Mouse (Mus musculus): ENCODE data around the gene Xpo5. TPM values are rescaled to one million over a fixed set of nuclear protein-coding genes. Genes with fewer than 3 reads are reported as not detected.
A peak's percentile ranks its signal among the peaks of the same experiment; 100 is the strongest.

Xpo5 gene
- total and polyA plus RNA-seq, 2 experiments from 2014 or later = 11.7 to 28.9 TPM

DNA sequence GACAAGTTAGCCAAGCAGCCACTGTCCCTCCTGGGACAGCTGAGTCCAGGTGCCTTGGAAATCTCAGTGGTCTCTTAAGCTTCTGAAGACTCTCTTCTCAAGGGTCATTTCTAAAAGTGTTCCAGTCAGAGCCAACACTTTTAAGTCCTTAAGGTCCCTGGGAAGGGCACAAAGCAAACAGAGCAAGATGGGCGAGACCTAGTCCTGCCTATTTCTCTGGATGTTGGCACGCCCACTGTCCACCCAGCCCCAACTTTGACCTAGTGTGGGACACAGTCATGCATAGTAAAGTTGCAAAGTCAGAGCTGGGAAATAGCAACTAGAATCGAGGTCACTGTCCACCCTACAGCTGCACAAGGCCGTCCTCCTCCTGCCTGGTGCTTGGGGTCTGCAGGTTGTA is 40.4 kb downstream of the Xpo5 start:
- peaks cover 68% of the 10 kb centered on the region for H3K36me3 ChIP-seq (replicated peaks; ENCODE audit: control insufficient read depth, insufficient read depth, low read length)
- H3K4me3 ChIP-seq (ENCODE audit: low read depth, low read length) = no peak overlapping the region
- H3K4me2 ChIP-seq (ENCODE audit: low read depth, low read length) = no peak overlapping the region
- peaks cover 7% of the 10 kb centered on the region; the same call in 1 of the 2 replicates for H3K4me1 ChIP-seq (ENCODE audit: control insufficient read depth, insufficient read depth)
- H3K27ac ChIP-seq (ENCODE audit: low read depth) = no peak overlapping the region
- H3K9ac ChIP-seq (replicated peaks; ENCODE audit: low read depth, low read length) = no peak overlapping the region
- H3K9me3 ChIP-seq (replicated peaks; ENCODE audit: control insufficient read depth, low read length) = no peaks in the 10 kb centered on the region
- ATAC-seq (ENCODE audit: insufficient read depth, low read depth) (no peak), DNase-seq (ENCODE audit: low spot score) (no peak)
- TF ChIP-seq CTCF (IDR thresholded peaks at IDR 0.05; ENCODE audit: low read depth) = no peak
- no peak for TF ChIP-seq EP300 (IDR thresholded peaks at IDR 0.05; ENCODE audit: low read depth)
- no peaks in the 10 kb centered on the region for H3K27me3 ChIP-seq (ENCODE audit: control insufficient read depth, insufficient read depth, low read length)
- 80% methylated on average over 4 of the region's 4 CpGs for WGBS

- ATAC-seq (ENCODE audit: insufficient read depth, low read depth) = no peak
- peaks cover 7% of the 10 kb centered on the region; the same call in 1 of the 2 replicates for H3K4me1 ChIP-seq (ENCODE audit: control insufficient read depth, insufficient read depth)
- DNase-seq (ENCODE audit: low spot score) = no peak
- no peak for TF ChIP-seq EP300 (IDR thresholded peaks at IDR 0.05; ENCODE audit: low read depth)
- TF ChIP-seq CTCF (IDR thresholded peaks at IDR 0.05; ENCODE audit: low read depth) = no peak
- H3K4me3 ChIP-seq (ENCODE audit: low read depth, low read length) = no peak overlapping the region
- no peaks in the 10 kb centered on the region for H3K9me3 ChIP-seq (replicated peaks; ENCODE audit: control insufficient read depth, low read length)
- peaks cover 61% of the 10 kb centered on the region for H3K36me3 ChIP-seq (replicated peaks; ENCODE audit: control insufficient read depth, insufficient read depth, low read length)
- H3K27ac ChIP-seq (ENCODE audit: low read depth) = no peak overlapping the region
- H3K9ac ChIP-seq (replicated peaks; ENCODE audit: low read depth, low read length) = no peak overlapping the region
- 81% methylated on average over 2 of the region's 2 CpGs for WGBS
- H3K4me2 ChIP-seq (ENCODE audit: low read depth, low read length) = no peak overlapping the region
- no peaks in the 10 kb centered on the region for H3K27me3 ChIP-seq (ENCODE audit: control insufficient read depth, insufficient read depth, low read length)
Measured at GRCm38 (mm10) chr17:46243624-46244023, 41.0 kb downstream of the Xpo5 start.

- peaks cover 12% of the 10 kb centered on the region; the same call in 1 of the 2 replicates for H3K4me1 ChIP-seq (ENCODE audit: control insufficient read depth, insufficient read depth)
- H3K4me2 ChIP-seq (ENCODE audit: low read depth, low read length) = no peak overlapping the region
- TF ChIP-seq CTCF (IDR thresholded peaks at IDR 0.05; ENCODE audit: low read depth) = no peak
- TF ChIP-seq EP300 (IDR thresholded peaks at IDR 0.05; ENCODE audit: low read depth) = no peak
- no peak overlapping the region for H3K4me3 ChIP-seq (ENCODE audit: low read depth, low read length)
- H3K9ac ChIP-seq (replicated peaks; ENCODE audit: low read depth, low read length) = no peak overlapping the region
- no peak overlapping the region for H3K27ac ChIP-seq (ENCODE audit: low read depth)
- H3K27me3 ChIP-seq (ENCODE audit: control insufficient read depth, insufficient read depth, low read length) = no peaks in the 10 kb centered on the region
- H3K36me3 ChIP-seq (replicated peaks; ENCODE audit: control insufficient read depth, insufficient read depth, low read length) = peaks cover 56% of the 10 kb centered on the region
- H3K9me3 ChIP-seq (replicated peaks; ENCODE audit: control insufficient read depth, low read length) = no peaks in the 10 kb centered on the region
- 63% methylated on average over 10 of the region's 10 CpGs for WGBS
- no peak for ATAC-seq (ENCODE audit: insufficient read depth, low read depth)
- no peak for DNase-seq (ENCODE audit: low spot score)
Measured at GRCm38 (mm10) chr17:46244579-46244978, 42.0 kb downstream of the Xpo5 start.

GRCm38 (mm10) chr17:46247512-46248188 is 45.1 kb downstream of the Xpo5 start, which contains the start of the genes Polr1c and Yipf3:
Gene Polr1c, minus strand, starts transcription at chr17:46248054.
Gene Yipf3, plus strand, starts transcription at chr17:46248080.
- peak within 1 kb of the TSS; percentile 88 for H3K27ac ChIP-seq (ENCODE audit: low read depth)
- peak within 1 kb of the TSS; percentile 85 for H3K4me3 ChIP-seq (ENCODE audit: low read depth, low read length)
- TF ChIP-seq EP300 (IDR thresholded peaks at IDR 0.05; ENCODE audit: low read depth) (peak; percentile 85), CTCF (IDR thresholded peaks at IDR 0.05; ENCODE audit: low read depth) (no peak)
- DNase-seq (ENCODE audit: low spot score) = peak; percentile 96
- peak; percentile 93 for ATAC-seq (ENCODE audit: insufficient read depth, low read depth)
- peaks cover 12% of the 10 kb centered on the region; the same call in 1 of the 2 replicates for H3K4me1 ChIP-seq (ENCODE audit: control insufficient read depth, insufficient read depth)
- no peaks in the 10 kb centered on the region for H3K27me3 ChIP-seq (ENCODE audit: control insufficient read depth, insufficient read depth, low read length)
- H3K36me3 ChIP-seq (replicated peaks; ENCODE audit: control insufficient read depth, insufficient read depth, low read length) = peaks cover 61% of the 10 kb centered on the region
- no peaks in the 10 kb centered on the region for H3K9me3 ChIP-seq (replicated peaks; ENCODE audit: control insufficient read depth, low read length)
- peak within 1 kb of the TSS; percentile 96 for H3K9ac ChIP-seq (replicated peaks; ENCODE audit: low read depth, low read length)
- H3K4me2 ChIP-seq (ENCODE audit: low read depth, low read length) = peak within 1 kb of the TSS; percentile 97
- WGBS = under 1% methylated on average over 53 of the region's 53 CpGs

- peaks cover 12% of the 10 kb centered on the region; the same call in 1 of the 2 replicates for H3K4me1 ChIP-seq (ENCODE audit: control insufficient read depth, insufficient read depth)
- no peak for TF ChIP-seq CTCF (IDR thresholded peaks at IDR 0.05; ENCODE audit: low read depth)
- no peak for TF ChIP-seq EP300 (IDR thresholded peaks at IDR 0.05; ENCODE audit: low read depth)
- H3K27me3 ChIP-seq (ENCODE audit: control insufficient read depth, insufficient read depth, low read length) = no peaks in the 10 kb centered on the region
- H3K27ac ChIP-seq (ENCODE audit: low read depth) = peak overlapping the region; percentile 88
- no peaks in the 10 kb centered on the region for H3K9me3 ChIP-seq (replicated peaks; ENCODE audit: control insufficient read depth, low read length)
- peak overlapping the region; percentile 96 for H3K9ac ChIP-seq (replicated peaks; ENCODE audit: low read depth, low read length)
- WGBS = under 1% methylated on average over 37 of the region's 37 CpGs
- H3K4me2 ChIP-seq (ENCODE audit: low read depth, low read length) = peak overlapping the region; percentile 97
- peak; percentile 40 for ATAC-seq (ENCODE audit: insufficient read depth, low read depth)
- no peak for DNase-seq (ENCODE audit: low spot score)
- H3K4me3 ChIP-seq (ENCODE audit: low read depth, low read length) = peak overlapping the region; percentile 85
- peaks cover 56% of the 10 kb centered on the region for H3K36me3 ChIP-seq (replicated peaks; ENCODE audit: control insufficient read depth, insufficient read depth, low read length)
Measured at GRCm38 (mm10) chr17:46248189-46248522, 45.6 kb downstream of the Xpo5 start.

All from heart, postnatal 0 days (tissue).